Mouse (Mus musculus) bone marrow macrophage, adult 2 months (primary cell): ENCODE results near the gene Fgl2.

Source experiments
- CTCF ChIP-seq: IDR thresholded peaks from 2 replicates; pipeline ENCODE4 v1.5.1; 2012; ENCODE audit warnings: low read depth, mild to moderate bottlenecking, low read length, moderate library complexity
- POLR2A ChIP-seq: IDR thresholded peaks from 2 replicates; pipeline ENCODE4 v1.6.1; 2012; ENCODE audit warnings: mild to moderate bottlenecking, low read depth, low read length, borderline replicate concordance

- TF ChIP-seq POLR2A (no peak), CTCF (no peak)
These were observed 13.8 kb upstream of the Fgl2 start for GRCm38 (mm10) chr5:21358648-21359047.
